Mouse (Mus musculus) lung, postnatal 0 days (tissue): ENCODE measurements at regions not wholly inside any gene's neighbourhood (a gene's known extent, or its start where the extent isn't known, plus 50 kb on each side); places are given as distances from the start of the nearest gene placed in this dataset.

Source experiments
- ATAC-seq: fragments of 200-750 bp; cut with Nextera tagmentation; 2 replicates; pipeline ENCODE4 v1.8.0; 2017; ENCODE audit warnings: moderate library complexity
- DNase-seq: peaks from one replicate; pipeline ENCODE4 v3.0.0-alpha.2; 2016; ENCODE audit warnings: low spot score
- H3K27ac ChIP-seq: fragments of 300-500 bp; sonication (generic); 2 replicates; pipeline ENCODE4 v1.5.1; 2014; ENCODE audit warnings: antibody characterized with exemption, mild to moderate bottlenecking, low read length, mixed read lengths
- H3K27me3 ChIP-seq: fragments of 300-500 bp; sonication (generic); replicated peaks from 2 replicates; pipeline ENCODE4 v1.6.1; 2014; ENCODE audit warnings: low read length, mixed read lengths; ENCODE audit not compliant: insufficient read depth
- H3K36me3 ChIP-seq: fragments of 300-500 bp; sonication (generic); 2 replicates; pipeline ENCODE4 v1.6.1; 2014; ENCODE audit warnings: low read length, mixed read lengths; ENCODE audit not compliant: insufficient read depth
- H3K4me1 ChIP-seq: fragments of 300-500 bp; sonication (generic); 2 replicates; pipeline ENCODE4 v1.6.1; 2014; ENCODE audit warnings: antibody characterized with exemption, low read depth, low read length, mixed read lengths; ENCODE audit not compliant: insufficient read depth
- H3K4me2 ChIP-seq: fragments of 300-500 bp; sonication (generic); replicated peaks from 2 replicates; pipeline ENCODE4 v1.6.1; 2014; ENCODE audit warnings: low read depth, mild to moderate bottlenecking, low read length, moderate library complexity, mixed read lengths
- H3K4me3 ChIP-seq: fragments of 300-500 bp; sonication (generic); 2 replicates; pipeline ENCODE4 v1.5.1; 2014; ENCODE audit warnings: low read depth, low read length
- H3K9ac ChIP-seq: fragments of 300-500 bp; sonication (generic); replicated peaks from 2 replicates; pipeline ENCODE4 v1.6.1; 2014; ENCODE audit warnings: low read depth, mild to moderate bottlenecking
- H3K9me3 ChIP-seq: fragments of 300-500 bp; sonication (generic); 2 replicates; pipeline ENCODE4 v1.6.1; 2016; ENCODE audit warnings: low read length, mixed read lengths
- CTCF ChIP-seq: IDR thresholded peaks from 2 replicates; pipeline ENCODE4 v1.5.1; 2016; ENCODE audit warnings: antibody characterized with exemption, mild to moderate bottlenecking
- EP300 ChIP-seq: IDR thresholded peaks from 2 replicates; pipeline ENCODE4 v1.6.1; 2016; ENCODE audit warnings: antibody characterized with exemption, mild to moderate bottlenecking, control low read depth
- WGBS: fragments of 180-500 bp; shearing (Covaris S2); extraction: QIAGEN DNeasy Blood & Tissue Kit; methylation state at CpG from one replicate; pipeline ENCODE4 v1.1.7; 2014; 5-methylcytosine and 5-hydroxymethylcytosine counted together

DNA sequence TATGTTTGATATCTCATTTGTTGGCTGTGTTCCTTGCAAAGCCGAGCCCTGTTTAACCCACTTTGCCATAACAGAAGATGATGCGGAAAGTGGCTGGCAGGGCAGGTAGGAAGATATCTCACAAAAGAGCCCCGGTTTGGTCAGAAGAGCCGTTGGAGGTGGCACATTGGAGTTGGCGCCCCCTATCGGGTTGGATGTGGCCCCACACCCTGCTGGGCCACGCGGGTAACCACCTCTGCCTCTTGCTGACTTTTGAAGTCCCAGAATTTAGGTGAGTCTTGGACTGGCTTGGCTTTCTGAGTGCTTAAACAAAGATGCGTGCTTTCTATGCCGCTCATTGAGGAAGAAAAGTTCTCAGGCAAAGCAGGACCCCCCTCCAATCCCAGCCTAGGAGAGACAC lies 56.1 kb downstream of the Gm4791 start:
- no peak for TF ChIP-seq CTCF
- TF ChIP-seq EP300: no peak
- Histone ChIP-seq H3K27ac (no peak overlapping the region), H3K9me3 (no peaks in the 10 kb centered on the region), H3K27me3 (0 out of 2 replicates have a peak, but pooled peaks cover 3% of the 10 kb centered on the region), H3K4me2 (no peak overlapping the region), H3K9ac (no peak overlapping the region), H3K4me3 (no peak overlapping the region), H3K4me1 (no peaks in the 10 kb centered on the region), H3K36me3 (no peaks in the 10 kb centered on the region)
- 70% methylated on average over 10 of the region's 10 CpGs for WGBS
- DNase-seq: no peak
- no peak for ATAC-seq

- no peaks in the 10 kb centered on the region for H3K36me3 ChIP-seq
- ATAC-seq: no peak
- no peak overlapping the region for H3K27ac ChIP-seq
- H3K4me3 ChIP-seq: no peak overlapping the region
- no peaks in the 10 kb centered on the region for H3K4me1 ChIP-seq
- 84% methylated on average over 6 of the region's 6 CpGs for WGBS
- H3K9me3 ChIP-seq: no peaks in the 10 kb centered on the region
- H3K9ac ChIP-seq: no peak overlapping the region
- 0 out of 2 replicates have a peak, but pooled peaks cover 3% of the 10 kb centered on the region for H3K27me3 ChIP-seq
- no peak for TF ChIP-seq CTCF
- no peak for DNase-seq
- no peak overlapping the region for H3K4me2 ChIP-seq
Observed at GRCm38 (mm10) chr9:47055558-47055957, 57.0 kb downstream of the Gm4791 start.

- Histone ChIP-seq H3K4me3 (no peak overlapping the region), H3K27ac (no peak overlapping the region), H3K27me3 (0 out of 2 replicates have a peak, but pooled peaks cover 3% of the 10 kb centered on the region), H3K4me2 (no peak overlapping the region), H3K9ac (no peak overlapping the region), H3K4me1 (no peaks in the 10 kb centered on the region), H3K9me3 (no peaks in the 10 kb centered on the region), H3K36me3 (no peaks in the 10 kb centered on the region)
- no peak for DNase-seq
- ATAC-seq: no peak
- no peak for TF ChIP-seq CTCF
- no peak for TF ChIP-seq EP300
- 71% methylated on average over 7 of the region's 7 CpGs for WGBS
Observed at GRCm38 (mm10) chr9:47059339-47060005, 60.9 kb downstream of the Gm4791 start.

- ATAC-seq: no peak
Observed at GRCm38 (mm10) chr9:47060757-47061156, 62.2 kb downstream of the Gm4791 start.

DNA sequence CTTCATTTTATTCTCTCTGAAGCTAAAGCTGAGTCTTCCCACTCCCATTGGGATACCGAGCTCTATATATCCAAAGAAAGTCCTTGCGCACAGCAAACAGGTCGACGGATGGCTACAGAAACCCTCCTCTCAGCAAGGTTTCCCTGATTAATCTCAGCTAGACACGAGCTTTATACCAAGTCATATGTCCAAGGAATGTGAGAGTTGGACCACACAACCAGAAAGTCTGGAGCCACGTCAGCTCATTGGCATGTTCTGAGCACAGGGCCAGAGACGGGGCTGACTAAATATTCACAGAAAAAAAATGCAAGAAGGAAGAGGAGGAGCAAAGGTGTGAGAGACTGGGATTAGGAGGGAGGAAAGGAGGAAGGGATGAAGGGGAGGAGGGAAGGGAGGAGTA lies 64.0 kb downstream of the Gm4791 start:
- Histone ChIP-seq H3K9ac (no peak overlapping the region), H3K27ac (no peak overlapping the region), H3K4me1 (no peaks in the 10 kb centered on the region), H3K4me3 (no peak overlapping the region), H3K27me3 (no peaks in the 10 kb centered on the region), H3K36me3 (no peaks in the 10 kb centered on the region), H3K4me2 (no peak overlapping the region), H3K9me3 (no peaks in the 10 kb centered on the region)
- DNase-seq (peak; percentile 11), ATAC-seq (peak; percentile 38; the same call in 1 of the 2 replicates)
- TF ChIP-seq CTCF (no peak), EP300 (no peak)
- WGBS: 54% methylated on average over 7 of the region's 7 CpGs

More at GRCm38 (mm10) chr9:47060757-47061156, 62.2 kb downstream of the Gm4791 start:
- Histone ChIP-seq H3K4me2 (no peak overlapping the region), H3K27me3 (0 out of 2 replicates have a peak, but pooled peaks cover 3% of the 10 kb centered on the region), H3K36me3 (no peaks in the 10 kb centered on the region), H3K27ac (no peak overlapping the region), H3K9ac (no peak overlapping the region), H3K4me1 (no peaks in the 10 kb centered on the region), H3K4me3 (no peak overlapping the region), H3K9me3 (no peaks in the 10 kb centered on the region)
- TF ChIP-seq CTCF (no peak), EP300 (no peak)
- no peak for DNase-seq
- WGBS: 73% methylated on average over 2 of the region's 2 CpGs

GRCm38 (mm10) chr9:47063751-47064150 lies 65.2 kb downstream of the Gm4791 start:
- 57% methylated on average over 5 of the region's 5 CpGs for WGBS
- no peak for ATAC-seq
- no peaks in the 10 kb centered on the region for H3K36me3 ChIP-seq
- no peak overlapping the region for H3K4me3 ChIP-seq
- TF ChIP-seq CTCF: no peak
- TF ChIP-seq EP300: no peak
- DNase-seq: no peak
- no peak overlapping the region for H3K4me2 ChIP-seq
- H3K27me3 ChIP-seq: no peaks in the 10 kb centered on the region
- H3K9me3 ChIP-seq: no peaks in the 10 kb centered on the region
- no peak overlapping the region for H3K27ac ChIP-seq
- H3K9ac ChIP-seq: no peak overlapping the region
- H3K4me1 ChIP-seq: no peaks in the 10 kb centered on the region
